Mouse (Mus musculus) left cerebral cortex, adult 18-20 months (tissue): ENCODE measurements around the gene Htra2. TPM values are rescaled to one million over a fixed set of nuclear protein-coding genes. Genes with fewer than 3 reads are reported as not detected.

Experiments
- DNase-seq, 2 experiments: peaks; one replicate each; pipeline ENCODE4 v3.0.0; 2021 to 2022; ENCODE audit warnings: low spot score in 2 of 2, mixed read lengths in 1 of 2
- microRNA-seq, 2 experiments: library from miRNA; unstranded; fragments of <30 nt; microRNA quantifications; one replicate each; pipeline ENCODE4 v1.2.0; 2021
- total RNA-seq, 2 experiments: library from RNA; stranded (reverse); gene quantifications; 2 replicates each; pipeline ENCODE4 v1.2.3; 2021

Htra2 gene
- total RNA-seq, 2 experiments from 2014 or later = 37.7 to 46.2 TPM

GRCm38 (mm10) chr6:83008659-83009058 is 46.4 kb downstream of the Htra2 start:
- no peak for DNase-seq

- no peak for DNase-seq
Measured at GRCm38 (mm10) chr6:83006114-83006513, 49.0 kb downstream of the Htra2 start.

GRCm38 (mm10) chr6:83005444-83006011 is 49.5 kb downstream of the Htra2 start:
- no peak for DNase-seq

GRCm38 (mm10) chr6:83004872-83005271 is 50.2 kb downstream of the Htra2 start:
- DNase-seq = no peak

GRCm38 (mm10) chr6:83004309-83004708 is 50.8 kb downstream of the Htra2 start:
- DNase-seq = no peak

GRCm38 (mm10) chr6:83003850-83004249 is 51.2 kb downstream of the Htra2 start:
- DNase-seq = no peak

GRCm38 (mm10) chr6:83003082-83003481 is 52.0 kb downstream of the Htra2 start:
- no peak for DNase-seq

Small RNAs within 50 kb of the gene (microRNA-seq; reads per million reads assigned to microRNA genes)
- gene Mir3470a = 0 reads per million in 2 experiments
- 0 to 0.21 reads per million in 2 experiments for gene Mir7040

Other genes starting within 250 kb of the Htra2 start
- gene Sema4f, start 115.5 kb downstream of the Htra2 start, total RNA-seq = 10 to 100 TPM; 37.8 to 41.2 TPM
- gene M1ap, start 108.4 kb downstream of the Htra2 start, total RNA-seq = not detected
- 1 to 10 TPM; 1.8 to 2.7 TPM for gene Dok1, start 21.8 kb downstream of the Htra2 start, total RNA-seq
- gene Loxl3, start 21.1 kb downstream of the Htra2 start, total RNA-seq = 1 to 10 TPM; 2.0 to 2.2 TPM
- gene Aup1, start 752 bp downstream of the Htra2 start, total RNA-seq = 100 to 1,000 TPM; 114 to 121 TPM
- gene Dqx1, start 2.6 kb upstream of the Htra2 start, total RNA-seq = under 1 TPM; 0.56 to 0.93 TPM
- not detected for gene Tlx2, start 15.0 kb upstream of the Htra2 start, total RNA-seq
- gene Pcgf1, start 22.6 kb upstream of the Htra2 start, total RNA-seq = 10 to 100 TPM; 27.0 to 30.3 TPM
- not detected for gene Lbx2, start 31.1 kb upstream of the Htra2 start, total RNA-seq
- 1 to 10 TPM; 3.7 to 6.2 TPM for gene Ccdc142, start 46.3 kb upstream of the Htra2 start, total RNA-seq
- 1 to 10 TPM; 5.0 to 5.4 TPM for gene Gm42688, start 46.3 kb upstream of the Htra2 start, total RNA-seq
- 10 to 100 TPM; 54.5 to 59.6 TPM for gene Mrpl53, start 53.8 kb upstream of the Htra2 start, total RNA-seq
- gene Mogs, start 60.2 kb upstream of the Htra2 start, total RNA-seq = 10 to 100 TPM; 29.6 to 31.8 TPM
- 10 to 100 TPM; 37.2 to 40.2 TPM for gene Wbp1, start 66.3 kb upstream of the Htra2 start, total RNA-seq
- 10 to 100 TPM; 23.1 to 26.3 TPM for gene Ino80b, start 70.2 kb upstream of the Htra2 start, total RNA-seq
- gene Rtkn, start 80.2 kb upstream of the Htra2 start, total RNA-seq = 10 to 100 TPM; 88.3 to 88.8 TPM
- gene Wdr54, start 101.1 kb upstream of the Htra2 start, total RNA-seq = 10 to 100 TPM; 33.0 to 33.3 TPM
- gene 1700003E16Rik, start 101.1 kb upstream of the Htra2 start, total RNA-seq = 10 to 100 TPM; 33.9 to 35.7 TPM
- 100 to 1,000 TPM; 369 to 374 TPM for gene Dctn1, start 110.6 kb upstream of the Htra2 start, total RNA-seq
- under 1 TPM; 0.09 to 0.21 TPM for gene Slc4a5, start 164.6 kb upstream of the Htra2 start, total RNA-seq